Mouse (Mus musculus): ENCODE measurements around the gene Ncor2.

- TF ChIP-seq CTCF (IDR thresholded peaks at IDR 0.05; ENCODE audit: low read depth, low read length) (no peak), POLR2A (IDR thresholded peaks at IDR 0.05; ENCODE audit: extremely low read depth, insufficient read depth, low read length) (no peak)
Observed at GRCm38 (mm10) chr5:125215930-125216459, 37.0 kb upstream of the Ncor2 start.
